ENCODE assay signal across 10 mouse cellular contexts in the genomic region with DNA sequence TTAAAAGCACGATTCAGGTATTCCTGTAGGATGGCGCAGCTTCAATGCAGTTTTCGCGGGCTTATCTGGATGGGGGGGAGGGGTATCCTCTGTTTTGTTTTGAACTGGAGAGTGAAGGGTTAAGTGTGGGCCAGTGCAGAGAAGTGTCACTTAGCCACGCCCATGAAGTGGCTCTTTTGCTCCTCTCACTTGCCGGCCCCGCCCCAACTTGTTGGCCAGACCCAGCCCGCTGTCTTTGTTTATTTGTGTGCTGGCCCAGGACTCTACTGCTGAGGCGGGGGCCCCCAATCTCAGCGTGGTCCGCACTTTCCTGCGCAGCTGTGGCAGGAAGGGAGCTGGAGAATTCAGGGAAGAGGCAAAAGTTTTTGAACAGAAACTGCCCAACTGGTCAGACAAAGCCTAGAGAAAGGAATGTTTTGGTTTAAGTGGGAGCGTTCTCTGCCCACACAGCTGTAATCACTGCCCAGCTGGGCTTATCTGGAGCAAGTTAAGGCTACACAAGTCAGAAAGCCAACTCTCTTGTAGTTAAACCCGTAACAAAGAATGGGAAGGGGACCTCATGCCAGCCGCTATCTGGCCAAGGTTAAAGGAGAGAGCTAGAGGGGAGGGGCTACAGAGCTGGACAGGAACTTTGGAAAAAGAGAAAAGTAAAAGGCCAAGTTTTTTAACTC. TPM values are rescaled to one million over a fixed set of nuclear protein-coding genes. Genes with fewer than 3 reads are reported as not detected.
DNase-seq lines count a peak whose midpoint lies in the region.
"Had no signal": no experiment of that assay in that cellular context is flagged by ENCODE, and none has a peak within 500 bp of the region (broad histone marks: within the 10 kb centered on the region; RNA-seq: fewer than 3 reads in every experiment).

No protein-coding gene starts in this region.

- peak; percentile 1 for DNase-seq in layer of hippocampus, adult 9-11 months
- DNase-seq in layer of hippocampus, postnatal 14 days (ENCODE audit: low spot score in 2 of 2), result no peak
- peak; percentile 14 for DNase-seq in fibroblast of lung, adult 2 months (ENCODE audit: low read depth)
- peak; percentile 26 for DNase-seq in hindlimb bud, embryonic 11.5 days (ENCODE audit: extremely low spot score, low read depth, low spot score)
- peak; percentile 51 for DNase-seq in lung, postnatal 10 days
- DNase-seq in testis, postnatal 10 days (ENCODE audit: low spot score), result peak; percentile 76
- DNase-seq in natural killer cell, adult 2 months (ENCODE audit: low spot score in 2 of 2), result no peak
- no peak for DNase-seq in MN1 (ENCODE audit: low spot score)

RNA-seq across cellular contexts. Expression of a gene that starts 9.3 kb away (rescaled TPM):
- total RNA-seq in layer of hippocampus, postnatal 14 days (2021), result not detected
- total RNA-seq: heart, adult 18-20 months; MEL had no signal

RNA-seq across cellular contexts. Expression of a gene that starts 11.9 kb away (rescaled TPM):
- not detected for total RNA-seq in layer of hippocampus, postnatal 14 days (2021)
- total RNA-seq: heart, adult 18-20 months; MEL had no signal

Comparison
In these comparisons a context has a peak if more than half of its experiments do, and no peak if none do; other contexts are left out.
1. DNase-seq: peak in layer of hippocampus, adult 9-11 months (single experiment), fibroblast of lung, adult 2 months (single experiment), hindlimb bud, embryonic 11.5 days (single experiment), lung, postnatal 10 days (single experiment) and testis, postnatal 10 days (single experiment); none in layer of hippocampus, postnatal 14 days (0 of 2), natural killer cell, adult 2 months (0 of 2) and MN1 (single experiment).